Mouse (Mus musculus): ENCODE measurements around the gene Itk.
"Not testable (repeated sequence)": the region's sequence is repeated elsewhere in the genome, so short reads cannot be mapped to it uniquely, and the experiment has no call there.

Gene Itk

DNA sequence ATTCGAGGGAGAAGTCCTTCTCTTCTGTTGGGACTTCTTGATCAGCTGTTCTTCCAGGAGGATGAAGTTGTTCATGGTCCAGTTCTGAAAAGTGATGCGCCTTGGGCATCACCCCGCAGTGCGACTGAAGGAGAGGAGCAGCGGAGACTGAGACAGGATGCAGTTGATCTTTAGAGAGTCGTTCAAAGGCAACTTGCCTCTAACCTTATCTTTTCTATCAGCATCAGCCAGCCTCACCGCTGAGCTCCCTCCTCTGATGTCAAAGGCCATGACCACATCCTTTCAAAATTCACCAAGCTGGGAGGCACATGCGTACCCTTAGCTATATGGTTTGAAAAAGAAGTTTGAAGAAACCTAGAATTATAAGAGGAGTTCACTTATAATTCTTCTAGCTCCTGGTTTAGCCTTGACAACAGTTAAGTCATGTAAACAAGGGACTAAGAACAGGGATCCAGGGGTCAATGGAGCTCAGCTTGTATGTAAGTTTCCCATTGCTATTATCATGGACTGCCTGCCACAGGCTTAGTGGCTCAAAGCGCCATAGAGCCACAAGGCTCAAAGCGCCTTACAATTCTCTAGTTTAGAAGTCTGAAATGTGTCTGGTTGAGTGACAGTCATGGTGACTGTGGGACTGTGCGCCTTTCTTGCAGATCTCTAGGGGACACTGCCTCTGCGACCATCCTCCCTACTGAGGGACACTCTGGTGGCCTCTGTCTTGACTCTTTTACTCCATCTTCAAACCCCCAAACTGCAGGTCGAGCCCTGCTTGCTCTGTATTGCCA lies at the start of gene Itk:
Itk (minus strand) TSS at position 180 of the 782 bp plus-strand sequence.
- no peak for DNase-seq (ENCODE audit: low spot score in 2 of 2)

DNA sequence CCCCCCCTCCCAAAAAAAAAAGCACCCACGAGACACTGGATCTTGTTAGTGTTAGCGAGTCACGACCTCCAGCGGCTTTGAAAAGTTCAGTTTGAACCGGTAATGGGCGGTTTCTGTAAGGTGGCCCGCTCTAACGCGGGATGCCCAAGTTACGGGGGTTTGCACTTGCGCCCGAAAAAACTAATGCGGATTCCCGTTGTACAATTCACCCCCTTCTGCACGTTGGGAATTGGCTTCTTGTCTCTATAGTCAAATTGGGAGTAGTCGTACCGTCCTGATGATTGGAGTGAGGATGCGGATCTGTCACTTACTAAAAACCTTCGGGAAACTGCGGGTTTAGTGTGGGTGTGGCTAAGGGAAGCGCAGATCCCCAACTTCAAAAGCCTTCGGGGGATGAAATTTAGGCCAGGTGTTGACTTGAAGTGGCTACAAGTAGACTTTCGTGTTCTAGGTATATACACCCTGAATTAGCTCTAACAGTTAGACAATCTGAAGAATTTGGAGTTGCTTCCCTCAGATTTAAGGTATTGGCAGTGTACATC lies 48.2 kb upstream of the Itk start:
- DNase-seq (ENCODE audit: low spot score in 2 of 2), result no peak

DNA sequence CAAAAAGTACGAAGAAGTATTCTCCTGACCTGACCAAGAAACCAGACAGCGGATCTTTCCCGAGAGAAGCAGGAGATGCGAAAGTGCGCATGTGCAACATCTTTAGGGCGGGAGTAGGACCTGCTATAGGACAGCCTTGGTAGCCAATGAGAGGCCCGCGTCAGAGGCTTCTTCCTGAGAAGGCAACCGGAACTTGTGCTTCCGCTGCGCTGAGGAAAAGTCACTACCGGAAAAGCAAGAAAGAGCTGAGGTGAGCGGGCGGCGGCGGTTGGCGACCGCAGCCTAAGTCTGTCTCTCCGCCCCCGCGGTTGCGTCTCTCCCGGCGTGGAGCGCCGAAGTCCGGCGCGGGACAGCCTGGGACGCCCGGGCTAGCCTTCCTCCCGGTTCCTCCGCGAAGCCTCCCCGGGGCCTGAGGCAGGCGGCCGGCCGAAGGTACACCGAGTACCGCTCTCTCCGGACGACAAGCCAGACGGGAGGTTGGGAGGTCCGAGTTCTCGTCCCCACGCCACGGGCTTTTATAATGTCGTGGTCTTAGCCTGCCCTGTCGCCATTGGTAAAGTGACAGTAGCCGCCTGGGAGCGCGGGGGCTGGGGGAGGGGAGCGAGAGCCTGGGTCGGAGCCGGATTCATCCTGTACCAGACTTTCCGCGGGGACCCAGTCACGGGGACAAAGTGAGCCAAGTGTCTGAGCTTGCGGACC lies 47.6 kb upstream of the Itk start, which contains the start of gene Med7:
Med7 (plus strand) TSS at position 166 of the 699 bp plus-strand sequence.
- peak; percentile 98 for DNase-seq (ENCODE audit: low spot score in 2 of 2)

DNA sequence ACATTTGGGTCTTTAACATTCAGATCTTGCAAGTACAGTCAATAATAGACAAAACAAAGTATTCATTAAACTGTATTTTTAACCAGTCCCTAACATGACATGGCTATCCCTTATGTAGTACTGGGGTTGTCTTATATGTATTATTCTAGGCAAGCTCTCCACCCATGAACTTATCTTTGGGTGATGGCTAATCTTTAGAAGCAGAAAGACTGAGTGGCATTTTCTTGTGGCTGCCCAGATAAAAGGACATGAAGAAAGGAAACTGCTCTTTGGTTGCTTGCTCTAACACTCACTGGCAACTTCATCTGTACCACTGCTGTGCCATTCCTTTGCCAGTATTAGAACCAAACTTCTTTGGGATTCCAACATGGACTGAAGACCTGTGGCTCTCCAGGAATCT lies 46.0 kb upstream of the Itk start:
- DNase-seq (ENCODE audit: low spot score in 2 of 2), result no peak

DNA sequence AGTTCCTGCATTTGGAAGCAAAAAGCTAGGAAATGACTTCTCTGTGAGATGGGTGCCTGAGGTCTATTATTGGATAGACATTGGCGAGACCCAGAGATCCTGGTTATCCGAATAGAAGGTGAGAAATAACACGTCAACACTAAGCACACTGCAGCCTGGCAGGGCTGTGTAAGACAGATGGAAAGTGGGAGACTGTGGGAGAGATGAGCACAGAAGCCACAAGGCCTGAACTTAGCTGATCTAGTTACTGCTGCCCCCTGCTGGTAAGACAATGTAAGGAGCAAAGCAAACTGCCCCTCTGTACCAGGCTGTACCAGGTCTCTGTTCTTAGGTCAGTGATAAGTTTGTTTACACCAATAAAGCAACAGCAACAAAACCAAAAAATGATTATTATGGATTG lies 41.8 kb upstream of the Itk start:
- peak; percentile 88 for DNase-seq (ENCODE audit: low spot score in 2 of 2)

DNA sequence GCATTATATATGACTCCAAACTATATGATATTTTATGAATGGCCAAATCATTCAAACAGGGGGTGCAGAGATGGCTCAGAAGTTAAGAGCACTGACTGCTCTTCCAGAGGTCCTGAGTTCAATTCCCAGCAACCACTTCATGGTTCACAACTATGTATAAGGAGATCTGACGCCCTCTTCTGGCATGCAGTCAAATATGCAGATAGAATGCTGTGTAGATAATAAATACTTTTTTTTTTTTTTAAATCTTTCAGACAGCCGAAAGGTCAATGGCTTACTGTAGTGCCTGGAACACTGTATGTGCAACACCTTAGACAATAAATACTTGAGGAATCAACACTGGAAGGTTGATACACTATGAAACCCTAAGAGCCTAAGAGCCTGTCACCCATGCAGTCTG lies 40.8 kb upstream of the Itk start:
- DNase-seq (ENCODE audit: low spot score in 2 of 2), result no peak

DNA sequence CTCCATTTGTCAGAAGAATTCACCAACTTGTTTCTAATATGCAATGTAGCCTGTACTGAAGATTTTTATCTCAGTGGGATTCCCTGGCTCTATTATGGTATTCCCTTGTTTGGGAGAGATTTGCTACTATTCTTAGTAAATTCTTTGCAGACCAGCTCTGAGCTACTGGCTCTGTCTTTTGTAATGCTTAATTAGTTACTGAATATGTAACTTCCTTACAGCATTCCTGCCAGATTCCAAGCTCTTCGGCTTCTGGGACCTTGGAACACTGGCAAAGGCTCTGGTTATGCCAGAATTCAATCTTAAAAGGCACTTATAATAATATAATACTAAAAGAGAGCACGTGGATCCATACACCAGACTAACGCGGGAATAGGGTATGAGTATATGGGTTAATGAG lies 38.8 kb upstream of the Itk start:
- DNase-seq (ENCODE audit: low spot score in 2 of 2), result not testable (repeated sequence)

DNA sequence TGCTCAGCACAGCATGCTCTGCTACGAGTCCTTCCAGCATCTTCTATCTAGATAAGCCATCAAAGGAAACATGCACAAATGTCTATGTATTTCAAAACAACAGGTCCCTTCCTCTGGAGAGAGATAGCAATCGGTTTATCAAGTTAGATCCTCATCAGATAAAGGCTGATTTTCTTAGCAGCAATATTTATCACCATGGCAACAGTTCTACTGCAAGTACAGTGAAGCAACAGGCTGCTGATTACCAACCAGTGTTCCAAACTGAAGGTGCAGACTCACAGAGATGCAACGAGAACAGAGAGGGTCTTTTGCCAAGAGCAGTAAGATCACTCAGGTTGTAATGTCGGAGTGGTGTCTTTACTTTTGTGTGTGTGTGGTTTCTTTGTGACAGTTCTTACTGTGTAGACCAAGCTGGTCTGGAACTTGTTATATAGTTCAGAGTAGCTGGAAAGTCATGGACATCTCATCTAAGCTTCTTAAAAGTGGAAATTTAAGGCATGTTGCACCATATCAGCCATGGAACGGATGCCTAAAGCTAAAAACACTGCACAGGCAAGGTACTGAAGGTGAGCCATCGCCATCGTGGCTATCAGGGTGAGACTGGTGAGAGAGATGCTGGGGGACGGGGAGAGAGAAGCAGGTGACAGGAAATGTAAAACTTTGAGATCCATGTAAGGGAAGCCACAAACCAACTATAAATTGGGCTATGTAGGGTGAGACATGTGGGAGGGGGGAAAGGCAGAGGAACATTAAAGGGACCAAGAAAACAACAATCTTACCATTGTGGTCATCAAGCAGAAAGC lies 32.0 kb upstream of the Itk start:
- DNase-seq (ENCODE audit: low spot score in 2 of 2), result no peak

DNA sequence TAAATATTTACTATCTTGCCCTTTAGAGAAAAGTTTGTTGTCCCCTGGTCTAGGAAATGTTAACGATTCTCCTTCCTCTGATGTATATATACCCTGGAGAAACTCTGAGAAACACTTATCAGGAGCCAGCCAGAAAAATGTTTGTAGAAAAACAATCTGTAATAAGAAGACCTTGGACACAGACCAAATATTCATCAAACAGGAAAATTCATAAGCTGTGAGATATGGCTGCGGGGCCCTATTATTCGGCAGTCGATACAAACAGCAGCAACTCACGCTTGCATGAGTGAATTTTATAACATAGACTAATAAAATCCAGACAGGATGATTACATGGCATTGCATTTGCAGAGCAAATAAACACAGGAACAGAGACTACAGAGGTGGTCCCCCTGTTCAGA lies 29.5 kb upstream of the Itk start:
- no peak for DNase-seq (ENCODE audit: low spot score in 2 of 2)

DNA sequence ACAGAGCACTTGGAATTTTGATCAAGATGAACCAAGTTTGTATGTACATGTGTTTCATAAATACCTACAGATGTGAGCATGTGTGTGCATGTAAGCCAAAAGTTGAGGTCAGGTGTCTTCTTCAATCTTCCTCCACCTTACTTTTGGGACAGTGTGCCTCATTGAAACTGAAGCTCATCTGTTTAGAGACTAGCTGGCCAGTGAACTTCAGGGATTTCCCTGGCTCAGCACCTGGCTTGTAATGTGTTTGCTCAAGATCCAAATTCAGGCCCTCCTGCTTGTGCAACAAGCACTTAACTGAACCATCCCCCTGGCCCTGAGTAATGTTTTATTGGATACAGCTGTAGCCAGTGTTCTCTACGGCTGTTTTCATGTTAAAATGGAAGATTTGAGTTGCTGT lies 29.1 kb upstream of the Itk start:
- DNase-seq (ENCODE audit: low spot score in 2 of 2), result no peak

DNA sequence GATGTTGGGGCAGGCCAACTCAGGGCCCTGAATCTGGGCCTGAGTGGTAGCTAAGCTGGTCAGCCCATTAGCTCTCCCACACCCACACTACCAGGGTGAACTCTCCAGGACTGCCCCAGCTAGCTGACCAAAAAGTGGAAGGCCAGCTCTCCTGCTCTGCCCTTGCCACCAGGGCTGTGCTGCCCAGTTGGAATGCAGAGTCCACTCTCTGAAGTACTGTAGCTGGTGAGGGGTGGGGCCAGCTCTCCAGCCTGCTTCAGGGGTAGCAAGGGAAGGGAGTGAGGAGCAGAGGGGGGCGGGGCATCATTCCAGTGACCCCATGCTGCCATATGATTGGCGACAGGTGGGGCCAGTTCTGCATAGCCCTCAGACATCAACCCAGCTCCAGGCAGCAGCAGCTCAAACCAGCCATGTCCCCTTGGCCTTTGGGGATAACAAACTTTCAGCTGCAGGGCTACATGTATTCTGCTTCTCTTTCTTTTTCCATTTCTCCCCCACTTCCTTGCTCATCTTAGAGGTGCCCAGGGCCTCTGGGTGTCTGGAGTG lies 20.8 kb upstream of the Itk start:
- DNase-seq (ENCODE audit: low spot score in 2 of 2), result no peak

DNA sequence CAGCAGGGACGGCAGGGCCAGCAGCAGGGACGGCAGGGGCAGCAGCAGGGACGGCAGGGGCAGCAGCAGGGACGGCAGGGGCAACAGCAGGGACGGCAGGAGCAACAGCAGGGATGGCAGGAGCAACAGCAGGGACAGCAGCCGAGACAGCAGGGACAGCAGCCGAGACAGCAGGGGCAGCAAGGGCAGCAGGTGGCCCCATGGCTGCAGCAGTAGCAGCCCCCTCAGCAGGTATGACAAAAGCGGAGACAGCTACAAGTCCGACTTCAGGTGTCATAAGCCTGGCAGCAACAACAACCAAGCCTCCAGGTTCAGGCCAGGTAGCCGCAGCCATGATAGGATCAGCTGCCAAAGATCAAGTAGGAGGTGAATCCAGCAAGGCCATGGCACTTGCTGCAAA lies 17.4 kb upstream of the Itk start:
- DNase-seq (ENCODE audit: low spot score in 2 of 2), result no peak

DNA sequence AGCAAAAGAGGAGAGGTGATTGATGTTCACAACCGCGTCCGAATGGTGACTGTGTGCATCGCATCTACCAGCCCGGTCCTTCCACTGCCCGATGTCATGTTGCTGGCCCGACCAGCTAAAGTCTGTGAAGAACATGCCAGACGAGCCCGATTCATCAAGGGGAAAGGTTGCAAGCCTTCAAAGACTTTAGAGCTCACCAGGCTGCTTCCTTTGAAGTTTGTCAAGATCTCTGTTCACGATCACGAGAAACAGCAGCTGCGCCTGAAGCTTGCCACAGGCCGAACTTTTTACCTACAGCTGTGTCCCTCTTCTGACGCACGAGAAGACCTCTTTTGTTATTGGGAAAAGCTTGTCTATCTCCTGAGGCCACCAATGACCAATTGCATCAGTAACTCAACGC lies 15.7 kb upstream of the Itk start:
- no peak for DNase-seq (ENCODE audit: low spot score in 2 of 2)

DNA sequence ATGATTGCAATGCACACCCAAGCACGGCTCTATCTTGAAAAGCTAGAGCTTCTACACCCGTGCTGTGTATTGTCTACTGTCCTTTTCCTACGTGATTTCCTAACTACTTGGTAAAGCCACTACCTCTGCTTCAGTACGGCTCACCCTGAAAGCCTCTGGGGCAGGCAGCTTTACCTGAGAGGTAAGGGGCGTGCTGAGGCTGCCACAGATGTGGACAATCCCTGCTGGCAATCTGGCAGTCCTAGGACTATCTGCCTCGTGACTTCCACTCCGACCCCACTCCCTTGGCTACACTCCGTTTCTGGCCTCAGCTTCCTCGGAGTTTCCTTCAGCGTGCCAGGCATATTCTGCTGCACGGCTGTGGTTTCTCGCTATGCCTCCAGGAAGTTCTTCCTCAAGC lies 12.2 kb upstream of the Itk start:
- no peak for DNase-seq (ENCODE audit: low spot score in 2 of 2)

DNA sequence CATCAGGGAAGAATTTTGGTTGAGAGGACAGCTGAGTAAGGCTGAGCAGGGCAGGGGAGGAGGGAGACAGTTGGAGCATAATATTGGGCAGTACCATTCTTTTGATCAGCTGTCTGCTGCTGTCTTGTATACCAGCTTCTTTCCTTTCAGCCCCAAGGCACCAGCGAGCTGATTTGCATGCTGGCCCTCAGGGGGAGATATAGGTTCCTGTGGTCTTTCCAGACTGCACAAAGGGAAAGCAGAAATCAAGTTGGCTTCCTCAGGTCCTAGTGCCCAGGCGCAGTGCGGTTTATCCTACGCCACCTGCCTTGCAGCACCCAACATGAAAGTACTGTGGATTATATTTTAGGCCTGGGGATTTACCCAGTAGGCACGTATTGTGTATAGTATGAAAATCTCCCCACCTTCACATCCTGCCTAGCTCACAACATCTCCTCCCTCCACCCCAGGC lies 9.6 kb upstream of the Itk start:
- DNase-seq (ENCODE audit: low spot score in 2 of 2), result no peak

DNA sequence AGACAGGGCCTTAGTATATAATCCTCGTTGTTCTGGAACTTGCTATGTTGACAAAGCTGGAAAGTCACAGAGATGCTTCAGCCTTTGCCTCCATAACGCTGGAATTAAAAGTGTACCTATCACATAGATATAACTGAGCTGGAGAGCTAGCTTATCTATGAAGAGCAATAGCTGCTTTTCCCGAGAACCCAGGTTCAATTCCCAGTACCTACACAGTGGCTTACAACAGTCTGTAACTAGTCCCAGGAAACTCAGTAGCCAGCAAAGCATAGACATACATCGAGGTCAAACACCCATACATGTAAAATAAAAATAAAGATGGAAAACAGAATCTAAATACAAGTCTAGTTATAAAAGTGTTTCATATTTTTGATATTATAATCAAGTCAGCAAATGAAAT lies 9.2 kb upstream of the Itk start:
- no peak for DNase-seq (ENCODE audit: low spot score in 2 of 2)

DNA sequence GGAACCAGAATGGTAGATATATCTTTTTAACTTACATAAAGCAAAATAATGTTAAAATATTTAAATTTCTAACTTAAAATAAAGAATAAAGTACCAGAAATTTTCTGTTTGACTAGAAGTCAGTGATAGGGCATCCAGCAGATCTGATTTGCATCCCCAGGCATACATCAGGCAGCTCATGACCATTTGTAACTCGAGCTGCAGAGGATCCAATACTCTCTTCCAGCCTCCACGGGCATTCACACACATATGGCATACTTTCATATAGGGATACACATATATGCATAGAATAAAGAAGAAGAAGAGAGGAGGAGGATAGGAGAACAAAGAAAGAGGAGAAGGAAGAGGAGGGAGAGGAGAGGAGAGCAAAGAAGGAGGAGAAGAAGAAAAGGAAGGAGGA lies 8.6 kb upstream of the Itk start:
- no peak for DNase-seq (ENCODE audit: low spot score in 2 of 2)

DNA sequence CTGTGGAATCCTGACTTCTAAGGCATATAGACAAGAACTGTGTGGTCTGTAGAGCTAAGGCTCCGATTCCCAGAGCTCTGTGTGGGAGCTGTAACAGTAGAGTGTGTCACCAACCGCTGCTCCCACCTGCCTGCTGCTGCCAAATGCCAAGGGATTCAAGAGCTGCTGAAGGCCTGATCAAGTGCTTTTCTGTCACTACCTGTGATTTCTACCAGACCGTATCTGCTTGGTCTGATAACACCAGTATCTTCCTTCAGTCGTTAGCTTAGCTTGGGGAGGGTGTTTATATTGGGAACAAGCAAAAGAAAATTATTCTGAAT lies 7.5 kb upstream of the Itk start:
- DNase-seq (ENCODE audit: low spot score in 2 of 2), result no peak

DNA sequence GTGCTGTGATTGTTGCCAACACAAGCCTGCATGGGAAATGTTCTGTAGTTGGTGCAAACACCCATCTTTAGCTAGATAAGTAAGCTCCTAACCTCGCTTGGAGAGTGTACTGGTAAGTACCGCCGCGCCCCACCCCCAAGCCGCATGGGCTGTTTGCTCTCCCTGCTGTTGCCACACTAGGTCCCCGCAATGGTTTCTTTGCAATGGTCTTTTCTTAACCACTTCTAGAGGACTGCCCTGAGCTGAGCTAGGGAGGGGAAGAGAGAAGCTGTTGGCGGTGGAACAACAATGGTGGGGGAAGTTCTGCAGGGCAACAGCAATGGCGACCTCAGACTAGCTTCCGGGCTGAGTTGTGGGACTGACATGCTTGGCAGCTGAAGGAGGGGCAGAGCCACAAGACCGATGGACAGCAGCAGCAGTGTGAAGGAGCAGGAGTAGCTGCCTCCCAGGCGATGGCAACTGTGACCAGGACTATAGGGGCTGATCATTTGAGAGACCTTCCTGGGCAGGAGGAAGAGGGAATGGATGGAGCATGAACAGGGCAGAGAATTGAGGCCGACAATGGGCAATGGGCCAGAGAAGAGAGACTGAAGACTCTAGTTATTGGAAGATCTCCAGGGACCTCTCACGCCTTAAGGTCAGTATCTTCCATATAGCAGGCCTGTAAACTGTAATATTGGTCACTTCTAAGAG lies 7.0 kb upstream of the Itk start, which contains the start of gene Fam71b:
Fam71b (plus strand) TSS at position 393 of the 693 bp plus-strand sequence.
- no peak for DNase-seq (ENCODE audit: low spot score in 2 of 2)

DNA sequence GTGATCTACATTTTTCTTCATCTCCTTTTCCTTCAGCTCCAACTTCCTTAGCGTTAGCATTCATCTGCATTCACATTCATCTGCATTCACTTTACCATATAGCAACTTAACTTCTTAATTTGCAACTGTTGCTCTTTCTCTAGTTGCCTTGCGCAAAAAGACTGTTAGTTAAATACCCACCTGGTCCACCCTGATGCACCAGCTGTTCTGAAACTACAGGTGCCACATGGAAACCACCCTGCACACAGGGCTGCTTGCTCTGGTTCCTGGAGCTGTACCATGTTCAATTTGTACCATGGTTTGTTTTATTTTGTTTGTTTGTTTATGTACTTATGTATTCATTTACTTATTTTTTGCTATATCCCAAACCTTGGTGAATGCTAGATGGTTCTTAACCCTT lies 6.4 kb upstream of the Itk start:
- no peak for DNase-seq (ENCODE audit: low spot score in 2 of 2)

DNA sequence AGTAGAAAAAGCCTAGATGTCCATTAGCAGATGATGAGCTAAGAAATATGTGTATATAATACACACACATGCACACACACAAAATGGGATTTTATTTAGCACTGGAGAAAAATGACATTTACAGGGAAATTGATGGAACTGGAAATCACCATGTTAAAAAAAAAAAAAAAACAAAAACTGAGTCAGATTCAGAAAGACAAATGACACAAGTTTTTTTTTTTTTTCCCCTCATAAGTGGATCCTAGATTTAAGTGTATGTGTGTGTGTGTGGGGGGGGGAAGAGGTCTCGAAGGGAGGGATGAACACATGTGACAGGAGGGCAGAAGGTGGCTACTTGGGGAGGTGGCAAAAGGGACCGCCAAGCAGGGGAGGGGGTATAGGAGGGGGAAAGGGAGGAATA lies 5.8 kb upstream of the Itk start:
- no peak for DNase-seq (ENCODE audit: low spot score in 2 of 2)

Measured in right cerebral cortex, postnatal 10 days (tissue).